Mouse (Mus musculus) heart, postnatal 0 days (tissue): ENCODE results near the gene Ankrd55.

Experiments used
- CTCF ChIP-seq: IDR thresholded peaks from 2 replicates; pipeline ENCODE4 v1.5.1; 2016; ENCODE audit warnings: antibody characterized with exemption, control low read depth, low read depth
- EP300 ChIP-seq: IDR thresholded peaks from 2 replicates; pipeline ENCODE4 v1.6.1; 2016; ENCODE audit warnings: antibody characterized with exemption, low read depth

- TF ChIP-seq CTCF (no peak), EP300 (no peak)
Observed at GRCm38 (mm10) chr13:112427521-112427920, 139.3 kb downstream of the Ankrd55 start.
